Mouse (Mus musculus): ENCODE results near the gene Igsf21. TPM values are rescaled to one million over a fixed set of nuclear protein-coding genes. Genes with fewer than 3 reads are reported as not detected.
A peak's percentile ranks its signal among the peaks of the same experiment; 100 is the strongest.

The Igsf21 gene
- polyA plus RNA-seq, 1 experiment from 2014 or later, result 0.44 TPM

GRCm38 (mm10) chr4:140267086-140267485 lies 20.5 kb upstream of the Igsf21 start:
- no peak for DNase-seq (ENCODE audit: low spot score)
- no peak for ATAC-seq (replicated peaks; ENCODE audit: low FRiP score)
- WGBS, result 78% methylated on average over 5 of the region's 5 CpGs
- Histone ChIP-seq H3K36me3 (ENCODE audit: control insufficient read depth, insufficient read depth, low read length) (no peaks in the 10 kb centered on the region), H3K4me3 (ENCODE audit: low read depth, low read length) (no peak overlapping the region), H3K27me3 (replicated peaks; ENCODE audit: control insufficient read depth, insufficient read depth, low read length) (no peaks in the 10 kb centered on the region), H3K4me1 (replicated peaks; ENCODE audit: control insufficient read depth, insufficient read depth, low read length) (no peaks in the 10 kb centered on the region), H3K27ac (ENCODE audit: low read depth, low read length) (no peak overlapping the region), H3K9me3 (ENCODE audit: control insufficient read depth, low read length) (no peaks in the 10 kb centered on the region), H3K4me2 (no peak overlapping the region), H3K9ac (ENCODE audit: low read depth, low read length) (no peak overlapping the region)

DNA sequence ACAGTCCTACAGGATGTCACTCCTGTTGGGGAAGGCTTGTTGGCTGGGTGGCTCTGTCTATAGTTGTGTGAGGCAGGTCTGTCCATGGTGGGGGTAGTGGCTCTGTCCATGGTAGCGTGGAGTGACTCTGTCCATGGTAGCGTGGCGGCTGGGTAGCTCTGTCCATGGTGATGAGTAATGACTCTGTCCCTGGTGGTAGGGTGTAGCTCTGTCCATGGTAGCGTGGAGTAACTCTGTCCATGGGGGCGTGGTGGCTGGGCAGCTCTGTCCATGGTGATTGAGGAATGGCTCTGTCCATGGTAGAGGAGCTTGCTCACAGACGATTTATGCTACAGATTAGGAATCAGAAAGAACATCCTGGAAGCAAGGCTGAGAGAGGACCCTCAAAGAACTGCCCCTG lies 12.4 kb upstream of the Igsf21 start:
- Histone ChIP-seq H3K27me3 (replicated peaks; ENCODE audit: control insufficient read depth, insufficient read depth, low read length) (no peaks in the 10 kb centered on the region), H3K9ac (ENCODE audit: low read depth, low read length) (no peak overlapping the region), H3K4me2 (no peak overlapping the region), H3K4me1 (replicated peaks; ENCODE audit: control insufficient read depth, insufficient read depth, low read length) (no peaks in the 10 kb centered on the region), H3K36me3 (ENCODE audit: control insufficient read depth, insufficient read depth, low read length) (no peaks in the 10 kb centered on the region), H3K9me3 (ENCODE audit: control insufficient read depth, low read length) (no peaks in the 10 kb centered on the region), H3K4me3 (ENCODE audit: low read depth, low read length) (no peak overlapping the region), H3K27ac (ENCODE audit: low read depth, low read length) (no peak overlapping the region)
- ATAC-seq (replicated peaks; ENCODE audit: low FRiP score) (peak; percentile 41; the same call in 1 of the 2 replicates), DNase-seq (ENCODE audit: low spot score) (peak; percentile 65)
- WGBS, result 15% methylated on average over 6 of the region's 6 CpGs

- Histone ChIP-seq H3K27me3 (replicated peaks; ENCODE audit: control insufficient read depth, insufficient read depth, low read length) (peaks cover 21% of the 10 kb centered on the region), H3K4me3 (ENCODE audit: low read depth, low read length) (no peak overlapping the region), H3K4me2 (no peak overlapping the region), H3K27ac (ENCODE audit: low read depth, low read length) (no peak overlapping the region), H3K36me3 (ENCODE audit: control insufficient read depth, insufficient read depth, low read length) (no peaks in the 10 kb centered on the region), H3K4me1 (replicated peaks; ENCODE audit: control insufficient read depth, insufficient read depth, low read length) (no peaks in the 10 kb centered on the region), H3K9ac (ENCODE audit: low read depth, low read length) (no peak overlapping the region), H3K9me3 (ENCODE audit: control insufficient read depth, low read length) (no peaks in the 10 kb centered on the region)
- ATAC-seq (replicated peaks; ENCODE audit: low FRiP score) (no peak), DNase-seq (ENCODE audit: low spot score) (no peak)
- 9% methylated on average over 7 of the region's 7 CpGs for WGBS
Observed at GRCm38 (mm10) chr4:140252369-140252768, 5.8 kb upstream of the Igsf21 start.

DNA sequence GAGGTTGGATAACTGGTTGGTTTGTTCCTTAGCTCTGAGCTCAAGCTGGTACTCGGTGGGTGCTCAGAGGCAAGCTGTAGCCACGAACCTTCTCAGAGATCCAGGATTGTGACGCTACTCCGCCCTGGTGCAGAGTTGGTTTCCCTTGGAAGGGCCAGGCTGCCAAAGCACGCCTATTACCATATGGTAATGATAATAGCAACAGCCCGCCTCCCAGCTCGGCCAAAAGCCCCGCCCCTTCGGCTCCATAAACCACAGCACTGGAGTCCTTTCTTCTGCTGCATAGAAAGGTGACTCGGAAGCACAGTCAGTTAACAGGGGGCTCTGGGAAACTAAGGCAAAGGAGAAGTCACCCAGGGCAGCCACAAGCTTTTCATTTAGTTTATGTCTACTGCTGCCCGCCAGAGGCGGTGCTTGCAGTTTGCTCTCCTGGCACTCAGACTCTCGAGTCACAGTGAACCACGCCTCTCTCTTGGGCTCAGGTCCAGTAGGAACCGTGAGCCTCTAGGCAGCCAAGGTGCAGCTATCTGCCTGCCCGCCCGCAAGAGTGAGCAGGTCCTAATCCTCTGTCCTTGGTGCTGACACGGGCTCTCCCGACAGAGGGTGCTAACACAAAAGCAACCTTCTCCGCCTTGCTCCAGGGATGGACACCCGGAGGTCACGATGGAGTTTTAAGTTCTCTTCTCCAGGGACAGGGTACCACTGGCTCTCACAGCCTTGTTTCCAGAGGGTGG lies 2.6 kb upstream of the Igsf21 start:
- Histone ChIP-seq H3K4me2 (no peak overlapping the region), H3K9me3 (ENCODE audit: control insufficient read depth, low read length) (no peaks in the 10 kb centered on the region), H3K4me1 (replicated peaks; ENCODE audit: control insufficient read depth, insufficient read depth, low read length) (no peaks in the 10 kb centered on the region), H3K4me3 (ENCODE audit: low read depth, low read length) (no peak overlapping the region), H3K36me3 (ENCODE audit: control insufficient read depth, insufficient read depth, low read length) (no peaks in the 10 kb centered on the region), H3K27me3 (replicated peaks; ENCODE audit: control insufficient read depth, insufficient read depth, low read length) (peaks cover 53% of the 10 kb centered on the region), H3K27ac (ENCODE audit: low read depth, low read length) (no peak overlapping the region), H3K9ac (ENCODE audit: low read depth, low read length) (no peak overlapping the region)
- no peak for ATAC-seq (replicated peaks; ENCODE audit: low FRiP score)
- DNase-seq (ENCODE audit: low spot score), result peak; percentile 34
- WGBS, result 10% methylated on average over 22 of the region's 22 CpGs

DNA sequence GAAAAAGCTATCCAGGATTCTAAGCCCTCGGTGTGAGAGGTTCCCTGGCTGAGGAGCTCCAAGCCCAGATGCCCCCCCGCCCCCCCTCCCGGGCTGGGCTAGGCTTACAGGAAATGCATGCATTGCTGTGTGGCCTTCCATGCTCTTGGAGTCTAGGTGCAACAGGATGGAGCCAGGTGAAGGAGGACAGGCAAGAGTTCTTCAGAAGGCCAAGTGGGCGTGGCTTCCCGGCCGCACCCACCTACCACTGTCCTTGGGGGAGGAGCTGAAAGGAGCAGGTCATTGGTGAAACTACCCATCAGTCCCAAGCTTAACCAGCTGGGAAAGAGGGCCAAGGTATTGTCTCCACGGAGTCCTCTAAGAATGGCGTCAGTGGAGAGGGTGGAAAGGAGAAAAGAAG lies 1.8 kb upstream of the Igsf21 start:
- Histone ChIP-seq H3K9me3 (ENCODE audit: control insufficient read depth, low read length) (no peaks in the 10 kb centered on the region), H3K9ac (ENCODE audit: low read depth, low read length) (no peak overlapping the region), H3K27ac (ENCODE audit: low read depth, low read length) (no peak overlapping the region), H3K36me3 (ENCODE audit: control insufficient read depth, insufficient read depth, low read length) (no peaks in the 10 kb centered on the region), H3K4me2 (no peak overlapping the region), H3K27me3 (replicated peaks; ENCODE audit: control insufficient read depth, insufficient read depth, low read length) (peaks cover 61% of the 10 kb centered on the region), H3K4me1 (replicated peaks; ENCODE audit: control insufficient read depth, insufficient read depth, low read length) (no peaks in the 10 kb centered on the region), H3K4me3 (ENCODE audit: low read depth, low read length) (no peak overlapping the region)
- ATAC-seq (replicated peaks; ENCODE audit: low FRiP score) (no peak), DNase-seq (ENCODE audit: low spot score) (no peak)
- WGBS, result 8% methylated on average over 8 of the region's 8 CpGs

DNA sequence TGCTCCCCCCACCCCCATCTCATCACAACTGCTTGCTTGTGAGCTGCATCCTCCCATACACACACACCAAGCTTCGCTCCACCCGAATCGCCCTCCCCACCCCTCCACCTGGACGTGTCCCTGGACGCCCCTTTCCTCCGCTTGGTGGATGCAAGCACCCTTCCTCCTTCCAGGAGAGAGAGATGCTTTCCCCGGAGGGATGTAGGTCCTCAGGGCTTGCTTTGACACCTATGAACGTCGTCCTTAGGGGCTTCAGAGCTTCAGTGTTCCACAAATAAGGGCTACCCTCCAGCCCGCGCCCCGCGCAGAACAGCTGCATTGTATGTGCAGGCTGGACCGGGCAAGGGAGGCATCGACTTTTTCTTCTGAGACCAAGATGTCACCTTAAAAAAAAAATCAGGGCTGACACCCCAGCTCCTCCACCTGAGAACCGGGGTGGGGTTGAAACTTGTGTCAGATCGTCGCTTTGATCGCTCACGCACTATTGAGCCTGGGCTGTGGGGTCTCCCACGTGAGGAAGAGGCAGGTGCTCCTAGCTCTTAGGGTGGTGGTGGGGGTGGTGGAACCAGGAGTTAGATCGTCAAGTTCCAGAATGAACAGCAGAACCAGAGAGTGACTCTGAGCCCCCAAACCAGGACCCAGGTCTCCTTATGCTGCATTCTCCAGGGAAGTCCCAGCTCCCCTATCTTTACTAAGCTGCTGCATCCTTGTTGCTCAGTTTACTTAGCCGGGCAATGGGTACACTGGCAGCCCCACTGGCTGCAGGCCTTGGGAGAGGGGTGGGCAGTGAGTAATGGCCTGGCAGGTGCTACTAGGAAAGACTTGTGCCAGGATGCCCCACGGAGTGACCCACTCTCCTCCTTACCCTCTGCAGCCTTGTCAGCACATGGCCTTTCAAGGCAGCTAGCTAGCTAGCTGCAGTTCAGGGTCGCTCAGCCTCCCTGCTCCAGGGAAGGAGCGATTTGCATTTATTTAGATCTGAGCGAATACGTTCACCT lies 721 bp upstream of the Igsf21 start:
- ATAC-seq (replicated peaks; ENCODE audit: low FRiP score) (no peak), DNase-seq (ENCODE audit: low spot score) (no peak)
- 15% methylated on average over 28 of the region's 28 CpGs for WGBS
- H3K9me3 ChIP-seq (ENCODE audit: control insufficient read depth, low read length), result no peaks in the 10 kb centered on the region
- no peaks in the 10 kb centered on the region for H3K4me1 ChIP-seq (replicated peaks; ENCODE audit: control insufficient read depth, insufficient read depth, low read length)
- no peak overlapping the region for H3K27ac ChIP-seq (ENCODE audit: low read depth, low read length)
- peaks cover 72% of the 10 kb centered on the region for H3K27me3 ChIP-seq (replicated peaks; ENCODE audit: control insufficient read depth, insufficient read depth, low read length)
- no peak overlapping the region for H3K4me3 ChIP-seq (ENCODE audit: low read depth, low read length)
- no peak overlapping the region for H3K4me2 ChIP-seq
- H3K9ac ChIP-seq (ENCODE audit: low read depth, low read length), result no peak overlapping the region
- H3K36me3 ChIP-seq (ENCODE audit: control insufficient read depth, insufficient read depth, low read length), result no peaks in the 10 kb centered on the region

- no peak overlapping the region for H3K4me3 ChIP-seq (ENCODE audit: low read depth, low read length)
- no peak for DNase-seq (ENCODE audit: low spot score)
Observed at GRCm38 (mm10) chr4:140245286-140246179, 1.1 kb downstream of the Igsf21 start.

GRCm38 (mm10) chr4:140244835-140245234 lies 1.7 kb downstream of the Igsf21 start:
- H3K27ac ChIP-seq (ENCODE audit: low read depth, low read length), result no peak overlapping the region
- no peak overlapping the region for H3K4me3 ChIP-seq (ENCODE audit: low read depth, low read length)
- no peaks in the 10 kb centered on the region for H3K4me1 ChIP-seq (replicated peaks; ENCODE audit: control insufficient read depth, insufficient read depth, low read length)
- 4% methylated on average over 10 of the region's 10 CpGs for WGBS
- ATAC-seq (replicated peaks; ENCODE audit: low FRiP score) (no peak), DNase-seq (ENCODE audit: low spot score) (no peak)
- H3K36me3 ChIP-seq (ENCODE audit: control insufficient read depth, insufficient read depth, low read length), result no peaks in the 10 kb centered on the region
- H3K9ac ChIP-seq (ENCODE audit: low read depth, low read length), result no peak overlapping the region
- peaks cover 76% of the 10 kb centered on the region for H3K27me3 ChIP-seq (replicated peaks; ENCODE audit: control insufficient read depth, insufficient read depth, low read length)
- no peaks in the 10 kb centered on the region for H3K9me3 ChIP-seq (ENCODE audit: control insufficient read depth, low read length)
- no peak overlapping the region for H3K4me2 ChIP-seq

More at GRCm38 (mm10) chr4:140245286-140246179, 1.1 kb downstream of the Igsf21 start:
- no peak overlapping the region for H3K27ac ChIP-seq (ENCODE audit: low read depth, low read length)
- 4% methylated on average over 23 of the region's 23 CpGs for WGBS
- peaks cover 76% of the 10 kb centered on the region for H3K27me3 ChIP-seq (replicated peaks; ENCODE audit: control insufficient read depth, insufficient read depth, low read length)
- H3K4me1 ChIP-seq (replicated peaks; ENCODE audit: control insufficient read depth, insufficient read depth, low read length), result no peaks in the 10 kb centered on the region
- no peak overlapping the region for H3K9ac ChIP-seq (ENCODE audit: low read depth, low read length)
- ATAC-seq (replicated peaks; ENCODE audit: low FRiP score), result no peak
- H3K36me3 ChIP-seq (ENCODE audit: control insufficient read depth, insufficient read depth, low read length), result no peaks in the 10 kb centered on the region
- H3K9me3 ChIP-seq (ENCODE audit: control insufficient read depth, low read length), result no peaks in the 10 kb centered on the region
- no peak overlapping the region for H3K4me2 ChIP-seq
